Mouse (Mus musculus) neural tube, embryonic 15.5 days (tissue): ENCODE measurements at regions not wholly inside any gene's neighbourhood (a gene's known extent, or its start where the extent isn't known, plus 50 kb on each side); places are given as distances from the start of the nearest gene placed in this dataset.
"Not testable (repeated sequence)": the region's sequence is repeated elsewhere in the genome, so short reads cannot be mapped to it uniquely, and the experiment has no call there.

ENCODE experiments used
- ATAC-seq: fragments of 200-750 bp; cut with Nextera tagmentation; 2 replicates; pipeline ENCODE4 v1.8.0; 2017; ENCODE audit warnings: mild to moderate bottlenecking, moderate TSS enrichment, moderate library complexity; ENCODE audit not compliant: low FRiP score
- H3K27ac ChIP-seq: fragments of 300-500 bp; sonication (generic); replicated peaks from 2 replicates; pipeline ENCODE4 v1.5.1; 2015; ENCODE audit warnings: mild to moderate bottlenecking, inconsistent platforms
- H3K27me3 ChIP-seq: fragments of 300-500 bp; sonication (generic); replicated peaks from 2 replicates; pipeline ENCODE4 v1.6.1; 2015; ENCODE audit warnings: inconsistent platforms
- H3K36me3 ChIP-seq: fragments of 300-500 bp; sonication (generic); 2 replicates; pipeline ENCODE4 v1.6.1; 2015; ENCODE audit warnings: inconsistent platforms
- H3K4me1 ChIP-seq: fragments of 300-500 bp; sonication (generic); 2 replicates; pipeline ENCODE4 v1.6.1; 2015; ENCODE audit warnings: inconsistent platforms
- H3K4me2 ChIP-seq: fragments of 300-500 bp; sonication (generic); 2 replicates; pipeline ENCODE4 v1.6.1; 2015; ENCODE audit warnings: inconsistent platforms, mild to moderate bottlenecking, moderate library complexity
- H3K4me3 ChIP-seq: fragments of 300-500 bp; sonication (generic); replicated peaks from 2 replicates; pipeline ENCODE4 v1.5.1; 2015; ENCODE audit warnings: mild to moderate bottlenecking, inconsistent platforms
- H3K9ac ChIP-seq: fragments of 300-500 bp; sonication (generic); replicated peaks from 2 replicates; pipeline ENCODE4 v1.6.1; 2015; ENCODE audit warnings: mild to moderate bottlenecking, inconsistent platforms
- H3K9me3 ChIP-seq: fragments of 300-500 bp; sonication (generic); replicated peaks from 2 replicates; pipeline ENCODE4 v1.6.1; 2016; ENCODE audit warnings: inconsistent platforms
- WGBS: fragments of 180-500 bp; shearing (Covaris S2); methylation state at CpG from one replicate; pipeline ENCODE4 v1.1.7; 2015; ENCODE audit warnings: mixed read lengths; 5-methylcytosine and 5-hydroxymethylcytosine counted together

- H3K9ac ChIP-seq: no peak overlapping the region
- H3K36me3 ChIP-seq: no peaks in the 10 kb centered on the region
- no peak overlapping the region for H3K4me2 ChIP-seq
- no peak overlapping the region for H3K4me3 ChIP-seq
- WGBS: 88% methylated on average over 3 of the region's 3 CpGs
- no peak; the same call in 1 of the 2 replicates for ATAC-seq
- no peaks in the 10 kb centered on the region for H3K27me3 ChIP-seq
- no peak overlapping the region for H3K27ac ChIP-seq
- no peaks in the 10 kb centered on the region for H3K9me3 ChIP-seq
- no peaks in the 10 kb centered on the region for H3K4me1 ChIP-seq
These were observed 491.6 kb upstream of the Igfbp3 start for GRCm38 (mm10) chr11:7705312-7705764.

- no peaks in the 10 kb centered on the region for H3K36me3 ChIP-seq
- no peak overlapping the region for H3K4me3 ChIP-seq
- H3K4me2 ChIP-seq: no peak overlapping the region
- no peak for ATAC-seq
- H3K9ac ChIP-seq: no peak overlapping the region
- no peaks in the 10 kb centered on the region for H3K4me1 ChIP-seq
- WGBS: 88% methylated on average over 1 of the region's 1 CpGs
- H3K27ac ChIP-seq: no peak overlapping the region
- H3K27me3 ChIP-seq: no peaks in the 10 kb centered on the region
- H3K9me3 ChIP-seq: no peaks in the 10 kb centered on the region
These were observed 483.9 kb upstream of the Igfbp3 start for GRCm38 (mm10) chr11:7697591-7697990.

DNA sequence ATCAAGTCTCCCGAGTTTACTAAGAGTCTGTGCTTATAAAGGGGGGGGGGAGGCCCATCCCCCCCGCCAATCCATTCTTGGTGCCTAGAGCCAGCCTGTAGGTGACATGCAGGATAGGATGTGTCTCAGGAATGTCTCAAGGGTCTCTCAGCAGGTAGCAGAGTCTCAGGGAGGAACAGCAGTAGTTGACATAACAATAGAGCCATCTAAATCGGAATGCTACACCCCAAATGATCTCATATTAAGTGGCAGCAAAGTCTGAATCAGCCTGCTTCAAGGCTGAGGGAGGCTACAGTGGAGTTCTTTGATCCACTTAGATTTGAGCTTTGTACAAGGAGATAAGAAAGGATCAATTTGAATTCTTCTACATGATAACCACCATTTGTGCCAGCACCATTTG lies 476.0 kb upstream of the Igfbp3 start:
- H3K4me2 ChIP-seq, H3K36me3 ChIP-seq, H3K27me3 ChIP-seq, ATAC-seq, H3K4me1 ChIP-seq, H3K27ac ChIP-seq, H3K9ac ChIP-seq, H3K4me3 ChIP-seq, H3K9me3 ChIP-seq: not testable (repeated sequence)
- WGBS: 57% methylated on average over 3 of the region's 3 CpGs

GRCm38 (mm10) chr11:7672821-7673220 lies 459.1 kb upstream of the Igfbp3 start:
- H3K4me2 ChIP-seq: no peak overlapping the region
- no peaks in the 10 kb centered on the region for H3K9me3 ChIP-seq
- H3K27me3 ChIP-seq: no peaks in the 10 kb centered on the region
- H3K4me3 ChIP-seq: no peak overlapping the region
- no peak for ATAC-seq
- H3K27ac ChIP-seq: no peak overlapping the region
- no peaks in the 10 kb centered on the region for H3K36me3 ChIP-seq
- H3K9ac ChIP-seq: no peak overlapping the region
- H3K4me1 ChIP-seq: no peaks in the 10 kb centered on the region

- ATAC-seq: no peak
- Histone ChIP-seq H3K9ac (no peak overlapping the region), H3K4me2 (no peak overlapping the region), H3K9me3 (no peaks in the 10 kb centered on the region), H3K4me1 (no peaks in the 10 kb centered on the region), H3K27ac (no peak overlapping the region), H3K36me3 (no peaks in the 10 kb centered on the region), H3K4me3 (no peak overlapping the region), H3K27me3 (no peaks in the 10 kb centered on the region)
These were observed 416.9 kb upstream of the Igfbp3 start for GRCm38 (mm10) chr11:7630637-7631036.

- H3K27me3 ChIP-seq: no peaks in the 10 kb centered on the region
- H3K4me1 ChIP-seq: no peaks in the 10 kb centered on the region
- no peaks in the 10 kb centered on the region for H3K36me3 ChIP-seq
- H3K9ac ChIP-seq: no peak overlapping the region
- H3K27ac ChIP-seq: no peak overlapping the region
- ATAC-seq: no peak
- 81% methylated on average over 3 of the region's 3 CpGs for WGBS
- H3K4me3 ChIP-seq: no peak overlapping the region
- H3K4me2 ChIP-seq: no peak overlapping the region
- no peaks in the 10 kb centered on the region for H3K9me3 ChIP-seq
These were observed 411.5 kb upstream of the Igfbp3 start for GRCm38 (mm10) chr11:7625256-7625655.

DNA sequence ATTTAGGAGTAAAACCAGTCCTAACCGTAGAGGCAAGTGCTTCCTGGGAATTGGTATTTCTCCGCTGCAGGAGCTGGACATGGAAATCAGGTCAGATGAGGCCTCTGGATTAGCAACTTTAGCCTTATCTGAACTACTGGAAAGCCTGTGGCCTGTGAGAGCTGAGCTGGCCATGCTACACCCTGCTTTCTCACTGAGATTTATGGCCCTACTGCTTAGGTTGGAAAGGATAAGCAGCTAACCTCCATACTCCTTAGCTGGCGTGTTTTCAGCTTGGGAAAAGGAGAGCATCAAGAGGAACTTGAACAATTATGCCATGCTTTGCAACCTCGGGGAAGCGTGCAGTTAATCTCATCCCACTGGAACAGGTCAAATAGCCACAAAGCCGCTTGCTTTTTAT lies 406.6 kb upstream of the Igfbp3 start:
- no peak overlapping the region for H3K9ac ChIP-seq
- no peak overlapping the region for H3K4me2 ChIP-seq
- H3K27ac ChIP-seq: no peak overlapping the region
- WGBS: 71% methylated on average over 6 of the region's 6 CpGs
- H3K9me3 ChIP-seq: no peaks in the 10 kb centered on the region
- no peak for ATAC-seq
- no peaks in the 10 kb centered on the region for H3K4me1 ChIP-seq
- no peaks in the 10 kb centered on the region for H3K36me3 ChIP-seq
- no peak overlapping the region for H3K4me3 ChIP-seq
- no peaks in the 10 kb centered on the region for H3K27me3 ChIP-seq

DNA sequence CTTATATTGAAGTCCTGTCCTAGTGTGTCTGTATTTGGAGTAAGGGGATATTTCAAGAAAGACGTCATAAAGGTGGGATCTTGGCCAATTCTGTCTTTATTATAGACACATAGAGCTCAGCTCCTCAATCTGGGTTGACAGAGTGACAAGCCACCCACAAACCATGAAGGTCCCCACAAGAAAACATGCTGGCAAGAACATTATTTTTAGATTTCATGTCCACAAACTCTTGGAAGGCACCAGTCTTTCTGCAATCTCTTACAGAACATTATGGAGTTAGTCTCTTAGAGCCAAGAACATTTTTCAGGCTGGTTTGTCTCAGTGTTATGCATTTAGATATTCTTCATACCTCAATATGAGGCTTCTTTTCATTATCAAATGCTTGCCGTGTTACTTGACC lies 397.0 kb upstream of the Igfbp3 start:
- no peak overlapping the region for H3K4me3 ChIP-seq
- 87% methylated on average over 2 of the region's 2 CpGs for WGBS
- H3K9ac ChIP-seq: no peak overlapping the region
- no peak for ATAC-seq
- no peaks in the 10 kb centered on the region for H3K9me3 ChIP-seq
- no peaks in the 10 kb centered on the region for H3K36me3 ChIP-seq
- no peak overlapping the region for H3K4me2 ChIP-seq
- H3K27ac ChIP-seq: no peak overlapping the region
- H3K4me1 ChIP-seq: no peaks in the 10 kb centered on the region
- H3K27me3 ChIP-seq: no peaks in the 10 kb centered on the region

DNA sequence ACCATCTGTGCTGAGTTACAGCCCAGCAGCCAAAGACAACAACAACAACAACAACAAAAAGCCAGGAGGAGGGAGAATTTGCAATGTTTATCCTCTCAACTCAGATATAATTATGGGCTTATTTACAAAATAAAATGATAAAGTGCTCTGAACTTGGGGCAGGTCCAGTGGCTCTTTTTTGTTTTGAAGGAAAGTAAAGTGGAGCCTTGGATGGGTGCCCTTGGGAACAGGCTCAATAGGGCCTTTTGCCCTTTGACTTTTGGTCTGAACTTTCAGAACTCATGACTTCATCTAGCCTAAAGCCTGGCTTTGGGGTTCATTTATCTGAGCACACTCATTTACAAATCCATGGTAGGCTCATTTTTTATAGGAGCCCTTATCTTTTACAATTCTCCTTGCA lies 396.2 kb upstream of the Igfbp3 start:
- H3K9me3 ChIP-seq: no peaks in the 10 kb centered on the region
- no peak overlapping the region for H3K4me3 ChIP-seq
- H3K4me1 ChIP-seq: no peaks in the 10 kb centered on the region
- H3K4me2 ChIP-seq: no peak overlapping the region
- H3K27me3 ChIP-seq: no peaks in the 10 kb centered on the region
- H3K36me3 ChIP-seq: no peaks in the 10 kb centered on the region
- no peak for ATAC-seq
- no peak overlapping the region for H3K9ac ChIP-seq
- no peak overlapping the region for H3K27ac ChIP-seq

GRCm38 (mm10) chr11:7606652-7607051 lies 392.9 kb upstream of the Igfbp3 start:
- no peak overlapping the region for H3K9ac ChIP-seq
- ATAC-seq: no peak
- no peak overlapping the region for H3K4me2 ChIP-seq
- H3K36me3 ChIP-seq: no peaks in the 10 kb centered on the region
- H3K4me3 ChIP-seq: no peak overlapping the region
- H3K27ac ChIP-seq: no peak overlapping the region
- H3K9me3 ChIP-seq: no peaks in the 10 kb centered on the region
- H3K27me3 ChIP-seq: no peaks in the 10 kb centered on the region
- H3K4me1 ChIP-seq: no peaks in the 10 kb centered on the region
- WGBS: 76% methylated on average over 7 of the region's 7 CpGs

- no peak for ATAC-seq
- 72% methylated on average over 4 of the region's 4 CpGs for WGBS
- H3K4me2 ChIP-seq: no peak overlapping the region
- no peaks in the 10 kb centered on the region; the same call in 1 of the 2 replicates for H3K9me3 ChIP-seq
- H3K9ac ChIP-seq: no peak overlapping the region
- no peak overlapping the region for H3K27ac ChIP-seq
- H3K27me3 ChIP-seq: no peaks in the 10 kb centered on the region
- no peaks in the 10 kb centered on the region for H3K36me3 ChIP-seq
- H3K4me3 ChIP-seq: no peak overlapping the region
- no peaks in the 10 kb centered on the region for H3K4me1 ChIP-seq
These were observed 378.3 kb upstream of the Igfbp3 start for GRCm38 (mm10) chr11:7592010-7592409.

DNA sequence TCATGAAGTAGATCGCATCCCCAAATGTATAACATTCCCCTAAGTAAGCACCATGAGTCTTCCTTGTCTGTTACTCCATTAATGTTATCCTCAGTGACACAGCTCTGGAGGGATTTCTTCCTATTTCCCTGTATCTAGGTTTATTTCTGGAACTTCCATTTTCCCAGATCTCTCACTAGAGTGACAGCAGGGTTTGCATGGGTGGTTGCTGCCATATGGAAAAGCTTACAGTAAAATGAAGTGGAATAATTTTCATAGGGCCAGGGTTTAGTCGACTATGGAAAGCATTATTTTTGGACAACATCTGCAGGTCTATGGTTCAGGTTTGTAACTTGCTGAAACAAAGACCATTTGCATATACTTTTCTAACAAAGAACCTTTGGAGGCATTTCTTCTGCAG lies 369.6 kb upstream of the Igfbp3 start:
- no peak overlapping the region for H3K9ac ChIP-seq
- no peak overlapping the region for H3K4me2 ChIP-seq
- no peaks in the 10 kb centered on the region for H3K27me3 ChIP-seq
- ATAC-seq: no peak
- WGBS: 93% methylated on average over 2 of the region's 2 CpGs
- no peaks in the 10 kb centered on the region for H3K9me3 ChIP-seq
- no peaks in the 10 kb centered on the region for H3K36me3 ChIP-seq
- no peak overlapping the region for H3K4me3 ChIP-seq
- H3K27ac ChIP-seq: no peak overlapping the region
- H3K4me1 ChIP-seq: no peaks in the 10 kb centered on the region

GRCm38 (mm10) chr11:7568484-7568883 lies 354.8 kb upstream of the Igfbp3 start:
- Histone ChIP-seq H3K27me3 (no peaks in the 10 kb centered on the region), H3K9ac (no peak overlapping the region), H3K27ac (no peak overlapping the region), H3K4me3 (no peak overlapping the region), H3K9me3 (no peaks in the 10 kb centered on the region), H3K4me2 (no peak overlapping the region), H3K4me1 (no peaks in the 10 kb centered on the region), H3K36me3 (no peaks in the 10 kb centered on the region)
- 78% methylated on average over 1 of the region's 1 CpGs for WGBS
- no peak for ATAC-seq
